Comparison of ENCODE assay signal across 20 mouse cellular contexts in genomic region chr5:20508609-20509008, GRCm38 (mm10).
"Had no signal": no experiment of that assay in that cellular context is flagged by ENCODE, and none has a peak within 500 bp of the region (broad histone marks: within the 10 kb centered on the region; RNA-seq: fewer than 3 reads in every experiment).

No protein-coding gene starts in this region.

- DNase-seq: kidney, adult 18-20 months; kidney, adult 9 months; kidney, postnatal 25 days; lung, adult 18-20 months; lung, postnatal 14 days; right cerebral cortex, adult 18-20 months; right cerebral cortex, postnatal 25 days; spleen, adult 18-20 months; thymus, postnatal 25 days had no signal

- H3K4me3 ChIP-seq: intestine, embryonic 15.5 days; megakaryocyte, embryonic 14.5 days; midbrain, embryonic 10.5 days; midbrain, embryonic 13.5 days; myocyte; neural tube, embryonic 13.5 days; stomach, embryonic 15.5 days had no signal

- H3K27me3 ChIP-seq: intestine, embryonic 15.5 days; megakaryocyte, embryonic 14.5 days; midbrain, embryonic 13.5 days; neural tube, embryonic 13.5 days; stomach, embryonic 15.5 days had no signal

- H3K27ac ChIP-seq: intestine, embryonic 15.5 days; liver, embryonic 14.5 days; macrophage; midbrain, embryonic 10.5 days; midbrain, embryonic 13.5 days; neural tube, embryonic 13.5 days; stomach, embryonic 15.5 days had no signal

- H3K9ac ChIP-seq: intestine, embryonic 15.5 days; liver, embryonic 14.5 days; midbrain, embryonic 13.5 days; neural tube, embryonic 13.5 days; stomach, embryonic 15.5 days had no signal

- H3K4me2 ChIP-seq: intestine, embryonic 15.5 days; liver, embryonic 11.5 days; midbrain, embryonic 13.5 days; neural tube, embryonic 13.5 days; stomach, embryonic 15.5 days had no signal

- H3K4me1 ChIP-seq: intestine, embryonic 15.5 days; megakaryocyte, embryonic 14.5 days; midbrain, embryonic 10.5 days; midbrain, embryonic 13.5 days; stomach, embryonic 15.5 days had no signal

- H3K9me3 ChIP-seq: intestine, embryonic 15.5 days; megakaryocyte, embryonic 14.5 days; midbrain, embryonic 10.5 days; midbrain, embryonic 13.5 days; neural tube, embryonic 13.5 days; stomach, embryonic 15.5 days had no signal

- ATAC-seq: midbrain, embryonic 13.5 days; midbrain, embryonic 16.5 days had no signal

- H3K36me3 ChIP-seq: intestine, embryonic 15.5 days; midbrain, embryonic 10.5 days; midbrain, embryonic 13.5 days; neural tube, embryonic 13.5 days; stomach, embryonic 15.5 days had no signal
